Comparison of ENCODE assay signal across 8 mouse cellular contexts in the genomic region with DNA sequence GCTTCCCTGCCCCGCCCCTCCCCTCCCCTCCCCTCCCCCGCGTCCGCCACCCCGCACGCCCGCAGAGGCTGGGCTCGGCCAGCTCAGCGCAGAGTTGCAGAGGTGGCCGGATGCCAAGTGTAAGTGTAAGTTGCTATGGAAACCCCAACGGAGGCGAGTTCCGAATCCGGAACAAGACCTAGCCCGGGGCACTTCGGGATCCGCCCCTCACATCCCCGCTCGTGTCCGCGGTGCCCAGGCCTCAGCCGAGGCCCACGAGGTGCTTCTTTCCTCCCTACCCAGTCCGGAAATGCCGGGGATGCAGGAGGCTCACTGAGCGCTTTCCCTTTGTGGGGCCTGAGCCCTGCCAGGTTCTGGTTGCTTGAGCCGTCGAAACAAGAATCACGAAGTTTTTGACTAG. TPM values are rescaled to one million over a fixed set of nuclear protein-coding genes. Genes with fewer than 3 reads are reported as not detected.
A peak's percentile ranks its signal among the peaks of the same experiment; 100 is the strongest.
DNase-seq lines count a peak whose midpoint lies in the region; ATAC-seq and TF ChIP-seq lines count a peak whose summit lies in the region.

No protein-coding gene starts in this region.

- peaks cover 9% of the 10 kb centered on the region for H3K27me3 ChIP-seq in liver, adult 2 months (ENCODE audit: control insufficient read depth, insufficient read depth, low read length)
- H3K27me3 ChIP-seq in midbrain, embryonic 15.5 days (replicated peaks): peaks cover 48% of the 10 kb centered on the region

- TF ChIP-seq CTCF in liver, adult 2 months (IDR thresholded peaks at IDR 0.05; ENCODE audit: low read depth, low read length): no peak

- peaks cover 13% of the 10 kb centered on the region for H3K36me3 ChIP-seq in liver, adult 2 months (ENCODE audit: control insufficient read depth, insufficient read depth, low read length)
- H3K36me3 ChIP-seq in midbrain, embryonic 15.5 days (replicated peaks): peaks cover 8% of the 10 kb centered on the region; the same call in 1 of the 2 replicates

- peaks cover 5% of the 10 kb centered on the region; the same call in 1 of the 2 replicates for H3K79me2 ChIP-seq in liver, adult 2 months (ENCODE audit: control insufficient read depth, insufficient read depth, low read length)

- DNase-seq in spleen, adult 18-20 months: peak; percentile 59 to 64
- no peak for DNase-seq in spleen, adult 12 weeks (ENCODE audit: low spot score)
- DNase-seq in gastrocnemius, postnatal 25 days: peak; percentile 19
- no peak for DNase-seq in liver, adult 2 months (ENCODE audit: extremely low read depth, low read depth, low spot score)
- peak; percentile 79 for DNase-seq in testis, postnatal 10 days (ENCODE audit: low spot score)

- H3K9me3 ChIP-seq in midbrain, embryonic 15.5 days: no peaks in the 10 kb centered on the region

- H3K4me2 ChIP-seq in midbrain, embryonic 15.5 days: peak overlapping the region; percentile 50

- WGBS in liver, adult 2 months: 30% methylated on average over 28 of the region's 29 CpGs
- WGBS in midbrain, embryonic 15.5 days: 7% methylated on average over 29 of the region's 29 CpGs

- ATAC-seq in common myeloid progenitor, adult 5-6 weeks (replicated peaks; ENCODE audit: low read depth, poor library complexity, severe bottlenecking): peak; percentile 71
- ATAC-seq in inflammation-experienced regulatory T-cells, adult 6 months: peak; percentile 52
- no peak for ATAC-seq in midbrain, embryonic 15.5 days (replicated peaks)

- no peak for TF ChIP-seq POLR2A in liver, adult 2 months (IDR thresholded peaks at IDR 0.05; ENCODE audit: extremely low read depth, insufficient read depth, low read length)

- H3K27ac ChIP-seq in liver, adult 2 months (replicated peaks; ENCODE audit: insufficient read depth, low read depth, low read length): no peak overlapping the region
- no peak overlapping the region for H3K27ac ChIP-seq in midbrain, embryonic 15.5 days

- peaks cover 5% of the 10 kb centered on the region for H3K4me1 ChIP-seq in liver, adult 2 months (ENCODE audit: control insufficient read depth, insufficient read depth, low read length)
- H3K4me1 ChIP-seq in midbrain, embryonic 15.5 days: peaks cover 25% of the 10 kb centered on the region

- no peak overlapping the region for H3K9ac ChIP-seq in liver, adult 2 months (ENCODE audit: low read depth, low read length)
- no peak overlapping the region for H3K9ac ChIP-seq in midbrain, embryonic 15.5 days

- H3K4me3 ChIP-seq in liver, adult 2 months (ENCODE audit: insufficient read depth, low read depth, low read length): peak overlapping the region; percentile 24; the same call in 1 of the 2 replicates
- H3K4me3 ChIP-seq in midbrain, embryonic 15.5 days: peak overlapping the region; percentile 26

RNA-seq across cellular contexts. Expression of a gene that starts 4.1 kb away (rescaled TPM):
- 52.6 and 53.6 TPM in 2 replicates for total RNA-seq in common myeloid progenitor, adult 5-6 weeks (2017)
- total RNA-seq in gastrocnemius, postnatal 25 days (2021): 10 to 100 TPM; 29.9 to 42.7 TPM
- polyA plus RNA-seq in inflammation-experienced regulatory T-cells, adult 6 months (2017; shearing (Covaris generic)): 10 to 100 TPM; 10.3 to 18.0 (median 13.0) TPM
- total RNA-seq in liver, adult 2 months (2014; rRNA removed): 19.9 and 20.4 TPM in 2 replicates
- polyA plus RNA-seq in liver, adult 2 months (2012; rRNA removed): 8.1 and 8.3 TPM in 2 replicates
- polyA plus RNA-seq in midbrain, embryonic 15.5 days (2015; fragmentation: Nextera tagmentation; extraction: Ambion mirVana): 22.0 and 25.0 TPM in 2 replicates

RNA-seq across cellular contexts. Expression of a gene that starts 8.8 kb away (rescaled TPM):
- total RNA-seq in common myeloid progenitor, adult 5-6 weeks (2017): 204 and 213 TPM in 2 replicates
- 10 to 100 TPM; 89.2 to 91.5 TPM for total RNA-seq in gastrocnemius, postnatal 25 days (2021)
- 100 to 1,000 TPM; 214 to 252 (median 247) TPM for polyA plus RNA-seq in inflammation-experienced regulatory T-cells, adult 6 months (2017; shearing (Covaris generic))
- 113 and 127 TPM in 2 replicates for total RNA-seq in liver, adult 2 months (2014; rRNA removed)
- 80.1 and 86.5 TPM in 2 replicates for polyA plus RNA-seq in liver, adult 2 months (2012; rRNA removed)
- polyA plus RNA-seq in midbrain, embryonic 15.5 days (2015; fragmentation: Nextera tagmentation; extraction: Ambion mirVana): 179 and 185 TPM in 2 replicates

RNA-seq across cellular contexts. Expression of a gene that starts 12.9 kb away (rescaled TPM):
- not detected in 2 replicates for total RNA-seq in common myeloid progenitor, adult 5-6 weeks (2017)
- total RNA-seq in gastrocnemius, postnatal 25 days (2021): under 1 TPM in 1 of 2 experiments, not detected in 1; 0.36 TPM
- polyA plus RNA-seq in inflammation-experienced regulatory T-cells, adult 6 months (2017; shearing (Covaris generic)): not detected
- total RNA-seq in liver, adult 2 months (2014; rRNA removed): not detected in 2 replicates
- polyA plus RNA-seq in liver, adult 2 months (2012; rRNA removed): 0.20 TPM in 1 of 2 replicates, not detected in the other
- 0.14 and 0.17 TPM in 2 replicates for polyA plus RNA-seq in midbrain, embryonic 15.5 days (2015; fragmentation: Nextera tagmentation; extraction: Ambion mirVana)

Comparison
In these comparisons a context has a peak if more than half of its experiments do, and no peak if none do; other contexts are left out.
1. DNase-seq: peak in spleen, adult 18-20 months (2 of 2), gastrocnemius, postnatal 25 days (single experiment) and testis, postnatal 10 days (single experiment); none in spleen, adult 12 weeks (single experiment) and liver, adult 2 months (single experiment).